Mouse (Mus musculus) hindbrain, embryonic 13.5 days (tissue): ENCODE data around the gene Polr2a. TPM values are rescaled to one million over a fixed set of nuclear protein-coding genes. Genes with fewer than 3 reads are reported as not detected.

Experiments used
- polyA plus RNA-seq: library from polyadenylated mRNA; unstranded; fragments of >200 nt; fragmentation: Nextera tagmentation; extraction: Ambion mirVana; gene quantifications from 2 replicates; pipeline ENCODE4 v1.2.1, GENCODE M21; 2015

Polr2a gene
- polyA plus RNA-seq, 1 experiment from 2014 or later: 18.8 TPM

Other genes starting within 250 kb of the Polr2a start
- gene Dnah2, start 209.5 kb downstream of the Polr2a start, polyA plus RNA-seq: 2.1 and 2.7 TPM in 2 replicates
- 90.1 and 92.0 TPM in 2 replicates for gene Efnb3, start 198.4 kb downstream of the Polr2a start, polyA plus RNA-seq
- 23.0 and 24.2 TPM in 2 replicates for gene Wrap53, start 178.4 kb downstream of the Polr2a start, polyA plus RNA-seq
- gene Trp53, start 178.3 kb downstream of the Polr2a start, polyA plus RNA-seq: 76.3 and 78.1 TPM in 2 replicates
- 27.6 and 29.7 TPM in 2 replicates for gene Atp1b2, start 152.7 kb downstream of the Polr2a start, polyA plus RNA-seq
- gene Shbg, start 140.7 kb downstream of the Polr2a start, polyA plus RNA-seq: not detected in 2 replicates
- gene Sat2, start 136.6 kb downstream of the Polr2a start, polyA plus RNA-seq: 28.0 and 28.1 TPM in 2 replicates
- gene Fxr2, start 125.6 kb downstream of the Polr2a start, polyA plus RNA-seq: 40.5 and 52.0 TPM in 2 replicates
- not detected in 2 replicates for gene Sox15, start 103.3 kb downstream of the Polr2a start, polyA plus RNA-seq
- gene Mpdu1, start 96.0 kb downstream of the Polr2a start, polyA plus RNA-seq: 95.0 and 104 TPM in 2 replicates
- gene Cd68, start 92.5 kb downstream of the Polr2a start, polyA plus RNA-seq: 9.0 and 9.8 TPM in 2 replicates
- 528 and 537 TPM in 2 replicates for gene Eif4a1, start 86.2 kb downstream of the Polr2a start, polyA plus RNA-seq
- 94.7 and 95.9 TPM in 2 replicates for gene Senp3, start 76.6 kb downstream of the Polr2a start, polyA plus RNA-seq
- gene Tnfsf13, start 72.9 kb downstream of the Polr2a start, polyA plus RNA-seq: 0.36 and 0.53 TPM in 2 replicates
- 1.8 and 3.6 TPM in 2 replicates for gene Tnfsf12, start 62.8 kb downstream of the Polr2a start, polyA plus RNA-seq
- 0.98 and 1.2 TPM in 2 replicates for gene Tnfsfm13, start 62.5 kb downstream of the Polr2a start, polyA plus RNA-seq
- gene Slc35g3, start 3.3 kb upstream of the Polr2a start, polyA plus RNA-seq: 0.35 and 0.87 TPM in 2 replicates
- gene Zbtb4, start 7.3 kb upstream of the Polr2a start, polyA plus RNA-seq: 3.2 TPM in 2 replicates
- 1.5 and 2.6 TPM in 2 replicates for gene Chrnb1, start 37.3 kb upstream of the Polr2a start, polyA plus RNA-seq
- 4.8 and 5.5 TPM in 2 replicates for gene Fgf11, start 43.2 kb upstream of the Polr2a start, polyA plus RNA-seq
- 1.1 TPM in 2 replicates for gene Tmem102, start 47.0 kb upstream of the Polr2a start, polyA plus RNA-seq
- not detected in 2 replicates for gene Gm39566, start 56.7 kb upstream of the Polr2a start, polyA plus RNA-seq
- 0.10 TPM in 1 of 2 replicates, not detected in the other for gene Spem2, start 59.8 kb upstream of the Polr2a start, polyA plus RNA-seq
- 0.70 and 0.81 TPM in 2 replicates for gene Spem1, start 63.5 kb upstream of the Polr2a start, polyA plus RNA-seq
- gene Nlgn2, start 79.1 kb upstream of the Polr2a start, polyA plus RNA-seq: 21.4 and 22.0 TPM in 2 replicates
- gene Tmem256, start 79.9 kb upstream of the Polr2a start, polyA plus RNA-seq: 368 and 374 TPM in 2 replicates
- gene Plscr3, start 87.7 kb upstream of the Polr2a start, polyA plus RNA-seq: 51.7 and 53.7 TPM in 2 replicates
- 0.13 and 0.23 TPM in 2 replicates for gene Tnk1, start 100.1 kb upstream of the Polr2a start, polyA plus RNA-seq
- gene Tmem95, start 119.4 kb upstream of the Polr2a start, polyA plus RNA-seq: not detected in 2 replicates
- 2.0 and 2.5 TPM in 2 replicates for gene Kctd11, start 122.8 kb upstream of the Polr2a start, polyA plus RNA-seq
- 0.17 and 0.52 TPM in 2 replicates for gene Acap1, start 136.9 kb upstream of the Polr2a start, polyA plus RNA-seq
- 10.3 and 11.7 TPM in 2 replicates for gene 2810408A11Rik, start 142.3 kb upstream of the Polr2a start, polyA plus RNA-seq
- 18.8 and 22.6 TPM in 2 replicates for gene Neurl4, start 142.4 kb upstream of the Polr2a start, polyA plus RNA-seq
- 72.4 and 77.3 TPM in 2 replicates for gene Gps2, start 155.3 kb upstream of the Polr2a start, polyA plus RNA-seq
- gene Eif5a, start 163.3 kb upstream of the Polr2a start, polyA plus RNA-seq: 1,129 and 1,134 TPM in 2 replicates
- 4.0 and 7.1 TPM in 2 replicates for gene Ybx2, start 177.2 kb upstream of the Polr2a start, polyA plus RNA-seq
- gene Slc2a4, start 189.6 kb upstream of the Polr2a start, polyA plus RNA-seq: 3.9 and 4.0 TPM in 2 replicates
- 0.38 and 0.87 TPM in 2 replicates for gene Cldn7, start 206.1 kb upstream of the Polr2a start, polyA plus RNA-seq
- 22.4 and 22.7 TPM in 2 replicates for gene Ctdnep1, start 222.5 kb upstream of the Polr2a start, polyA plus RNA-seq
- 149 and 154 TPM in 2 replicates for gene Elp5, start 223.9 kb upstream of the Polr2a start, polyA plus RNA-seq
- gene Gabarap, start 232.5 kb upstream of the Polr2a start, polyA plus RNA-seq: 670 and 709 TPM in 2 replicates
- gene Phf23, start 237.1 kb upstream of the Polr2a start, polyA plus RNA-seq: 72.9 and 74.8 TPM in 2 replicates
- gene Dvl2, start 242.0 kb upstream of the Polr2a start, polyA plus RNA-seq: 26.8 and 28.6 TPM in 2 replicates